Mouse (Mus musculus): ENCODE measurements around the gene Macrod1.

GRCm38 (mm10) chr19:7218753-7219152 lies 162.1 kb downstream of the Macrod1 start:
- no peak for TF ChIP-seq POLR2A (IDR thresholded peaks at IDR 0.05; ENCODE audit: borderline replicate concordance, extremely low read depth, low read depth, low read length)
- no peak for TF ChIP-seq CTCF (IDR thresholded peaks at IDR 0.05; ENCODE audit: insufficient read depth, low read length)

All from lung, adult 2 months (tissue).